Mouse (Mus musculus) brain, embryonic 14.5 days (tissue): ENCODE data around the gene Gm20431.

Experiments used
- CTCF ChIP-seq: fragments of 200-500 bp; IDR thresholded peaks from 2 replicates; pipeline ENCODE4 v1.5.1; 2012; ENCODE audit warnings: inconsistent platforms, mild to moderate bottlenecking, moderate library complexity, borderline replicate concordance; ENCODE audit not compliant: insufficient read depth, insufficient read length; ENCODE audit errors: extremely low read depth
- POLR2A ChIP-seq: fragments of 200-500 bp; IDR thresholded peaks from 2 replicates; pipeline ENCODE4 v1.6.1; 2012; ENCODE audit warnings: mild to moderate bottlenecking, inconsistent platforms, borderline replicate concordance; ENCODE audit not compliant: poor library complexity, insufficient read depth, insufficient read length, severe bottlenecking; ENCODE audit errors: extremely low read depth

DNA sequence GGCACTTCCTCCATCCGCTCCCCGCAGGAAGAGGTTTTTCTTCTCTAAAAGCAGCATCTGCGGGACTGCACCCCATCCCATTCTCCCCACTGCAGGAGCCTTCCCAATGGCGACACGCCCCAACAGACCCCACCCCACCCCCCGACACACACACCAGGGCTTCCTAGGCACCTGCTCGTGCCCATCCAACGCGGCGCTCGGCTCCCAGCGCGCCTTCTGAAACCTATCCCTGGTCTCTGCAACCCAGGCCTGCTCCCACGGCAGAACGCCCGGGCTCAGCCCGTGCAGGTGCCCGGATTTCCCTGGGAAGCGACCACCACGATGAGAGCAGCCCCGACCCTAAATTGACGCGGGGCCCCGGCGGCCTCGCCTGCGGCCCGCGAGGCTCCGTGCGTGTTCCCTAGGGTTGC is 30.1 kb downstream of the Gm20431 start:
- TF ChIP-seq POLR2A (no peak), CTCF (no peak)
